Mouse (Mus musculus) limb, embryonic 15.5 days (tissue): ENCODE data around the gene Plppr5. TPM values are rescaled to one million over a fixed set of nuclear protein-coding genes. Genes with fewer than 3 reads are reported as not detected.

Source experiments
- ATAC-seq: fragments of 200-750 bp; cut with Nextera tagmentation; 2 replicates; pipeline ENCODE4 v1.8.0; 2017; ENCODE audit warnings: low read depth, moderate TSS enrichment; ENCODE audit not compliant: insufficient number of reproducible peaks, low FRiP score, low TSS enrichment
- H3K27ac ChIP-seq: fragments of 300-500 bp; sonication (generic); 2 replicates; pipeline ENCODE4 v1.5.1; 2015; ENCODE audit warnings: moderate library complexity, mild to moderate bottlenecking, inconsistent platforms
- H3K27me3 ChIP-seq: fragments of 300-500 bp; sonication (generic); 2 replicates; pipeline ENCODE4 v1.6.1; 2015; ENCODE audit warnings: inconsistent platforms
- H3K36me3 ChIP-seq: fragments of 300-500 bp; sonication (generic); 2 replicates; pipeline ENCODE4 v1.6.1; 2015; ENCODE audit warnings: inconsistent platforms
- H3K4me1 ChIP-seq: fragments of 300-500 bp; sonication (generic); 2 replicates; pipeline ENCODE4 v1.6.1; 2015; ENCODE audit warnings: inconsistent platforms
- H3K4me2 ChIP-seq: fragments of 300-500 bp; sonication (generic); 2 replicates; pipeline ENCODE4 v1.6.1; 2015; ENCODE audit warnings: mild to moderate bottlenecking, inconsistent platforms
- H3K4me3 ChIP-seq: fragments of 300-500 bp; sonication (generic); 2 replicates; pipeline ENCODE4 v1.5.1; 2015; ENCODE audit warnings: mild to moderate bottlenecking, inconsistent platforms
- H3K9ac ChIP-seq: fragments of 300-500 bp; sonication (generic); 2 replicates; pipeline ENCODE4 v1.6.1; 2015; ENCODE audit warnings: inconsistent platforms
- H3K9me3 ChIP-seq: fragments of 300-500 bp; sonication (generic); 2 replicates; pipeline ENCODE4 v1.6.1; 2016; ENCODE audit warnings: inconsistent platforms
- WGBS: fragments of 180-500 bp; shearing (Covaris S2); methylation state at CpG from one replicate; pipeline ENCODE4 v1.1.7; 2015; 5-methylcytosine and 5-hydroxymethylcytosine counted together
- polyA plus RNA-seq: library from polyadenylated mRNA; unstranded; fragments of >200 nt; fragmentation: Nextera tagmentation; extraction: Ambion mirVana; gene quantifications from 2 replicates; pipeline ENCODE4 v1.2.1, GENCODE M21; 2015

The Plppr5 gene
- 0.15 and 0.19 TPM in 2 replicates for polyA plus RNA-seq

DNA sequence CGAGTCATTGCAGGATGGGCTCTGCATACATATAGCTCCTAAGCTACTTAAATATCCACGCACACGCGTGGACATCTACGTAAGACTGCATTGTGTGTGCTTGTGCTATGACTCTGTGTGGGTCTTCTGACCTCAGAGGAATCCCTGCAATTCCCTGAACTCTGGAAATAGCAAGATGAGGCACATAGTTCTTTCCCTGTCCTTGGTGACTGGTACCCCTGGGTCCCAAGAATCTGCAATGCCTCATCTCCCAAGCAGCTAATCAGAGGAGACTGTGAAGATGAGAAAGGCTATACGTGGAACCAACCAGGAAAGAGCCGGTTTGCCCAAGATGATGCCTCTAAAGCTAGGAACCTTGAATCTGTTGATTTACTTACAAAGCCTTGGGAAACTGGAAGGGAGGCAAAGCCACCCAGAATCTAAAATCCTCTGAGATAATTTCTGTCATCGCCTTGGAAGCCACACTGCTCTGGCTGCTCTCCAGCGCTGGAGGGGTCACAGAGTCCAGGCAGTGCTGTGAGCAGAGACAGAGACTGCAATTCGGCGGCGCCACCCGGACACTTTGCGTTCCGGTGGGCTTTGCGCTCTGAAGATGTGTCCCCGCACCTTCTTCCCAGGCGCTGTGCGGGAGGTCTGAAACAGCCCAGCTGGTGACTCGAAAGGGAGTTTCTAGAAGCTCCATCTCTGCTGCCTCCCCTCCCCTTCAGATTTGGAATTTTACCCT lies at the start of gene Plppr5:
Gene Plppr5, plus strand, starts transcription at position 308 of the 724 bp plus-strand sequence.
- 24% methylated on average over 20 of the region's 20 CpGs for WGBS
- Histone ChIP-seq H3K4me1 (peaks cover 10% of the 10 kb centered on the region; the same call in 1 of the 2 replicates), H3K27me3 (peaks cover 34% of the 10 kb centered on the region), H3K36me3 (no peaks in the 10 kb centered on the region), H3K27ac (no peak within 1 kb of the TSS), H3K9me3 (no peaks in the 10 kb centered on the region), H3K4me2 (peak within 1 kb of the TSS; percentile 95), H3K4me3 (peak within 1 kb of the TSS; percentile 52), H3K9ac (peak within 1 kb of the TSS; percentile 18; the same call in 1 of the 2 replicates)
- no peak for ATAC-seq

DNA sequence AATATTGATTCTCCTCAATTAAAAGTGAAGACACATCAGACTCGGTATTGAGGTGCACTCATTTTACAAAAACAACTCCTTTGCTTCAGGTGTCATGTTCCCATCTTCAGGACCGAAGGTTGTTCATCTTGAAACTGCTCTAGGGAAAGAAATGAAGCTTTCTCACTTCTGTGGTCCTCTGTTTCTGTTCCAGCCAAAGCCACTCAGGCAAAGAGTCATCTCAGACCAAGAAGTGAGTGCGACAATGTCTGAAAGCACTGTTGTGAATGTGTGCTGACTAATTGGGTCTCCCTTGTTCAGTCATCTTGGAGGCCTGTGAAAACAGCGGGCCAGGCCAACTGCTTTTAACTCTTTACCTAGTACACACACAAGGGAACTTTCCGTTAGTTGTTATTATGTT lies 24.7 kb upstream of the Plppr5 start:
- no peak overlapping the region for H3K27ac ChIP-seq
- no peak overlapping the region for H3K4me3 ChIP-seq
- no peaks in the 10 kb centered on the region for H3K36me3 ChIP-seq
- H3K4me1 ChIP-seq, result no peaks in the 10 kb centered on the region
- H3K9ac ChIP-seq, result no peak overlapping the region
- H3K4me2 ChIP-seq, result no peak overlapping the region
- H3K9me3 ChIP-seq, result no peaks in the 10 kb centered on the region
- no peaks in the 10 kb centered on the region for H3K27me3 ChIP-seq
- 82% methylated on average over 5 of the region's 5 CpGs for WGBS
- no peak for ATAC-seq

DNA sequence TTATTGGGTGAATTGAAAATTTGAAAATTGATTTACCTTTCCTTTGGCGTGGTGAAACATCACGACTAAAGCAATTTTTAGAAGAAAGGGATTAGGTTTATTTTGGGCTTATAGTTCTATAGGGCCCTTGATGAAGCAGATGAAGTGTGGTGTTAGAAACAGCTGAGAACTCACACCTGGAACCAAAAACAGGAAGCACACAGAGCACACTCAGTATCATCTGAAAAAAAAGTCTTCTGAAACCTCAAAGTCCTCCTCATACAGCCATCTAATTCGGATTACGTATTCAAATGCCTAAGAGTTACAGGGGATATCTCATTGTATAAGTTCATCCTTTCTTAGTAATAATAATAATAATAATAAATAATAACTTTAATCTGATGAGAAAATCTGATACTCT lies 24.1 kb upstream of the Plppr5 start:
- no peaks in the 10 kb centered on the region for H3K36me3 ChIP-seq
- no peak overlapping the region for H3K4me3 ChIP-seq
- no peaks in the 10 kb centered on the region for H3K4me1 ChIP-seq
- no peak overlapping the region for H3K4me2 ChIP-seq
- H3K9ac ChIP-seq, result no peak overlapping the region
- H3K27me3 ChIP-seq, result no peaks in the 10 kb centered on the region
- H3K9me3 ChIP-seq, result no peaks in the 10 kb centered on the region
- H3K27ac ChIP-seq, result no peak overlapping the region
- 90% methylated on average over 4 of the region's 4 CpGs for WGBS
- no peak for ATAC-seq

DNA sequence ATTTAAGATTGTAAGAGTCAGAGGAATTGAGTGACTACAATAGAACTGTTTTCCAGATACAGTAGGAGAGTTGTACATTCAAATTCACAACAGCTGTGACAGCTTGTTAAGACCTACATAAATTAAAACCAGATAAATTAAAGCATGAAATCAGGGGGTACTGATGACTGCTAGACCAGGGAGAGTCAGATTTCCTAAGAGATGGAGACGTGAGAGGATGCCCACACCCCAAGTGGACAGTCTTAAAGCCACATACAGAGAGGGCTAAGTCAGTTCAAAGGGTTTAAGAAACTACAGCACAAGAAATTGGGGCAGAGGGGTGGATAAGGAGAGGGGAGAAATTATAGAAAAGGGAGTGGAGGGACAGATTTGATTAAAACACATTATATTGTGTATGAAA lies 17.7 kb upstream of the Plppr5 start:
- Histone ChIP-seq H3K4me2 (no peak overlapping the region), H3K9ac (no peak overlapping the region), H3K9me3 (no peaks in the 10 kb centered on the region), H3K4me1 (no peaks in the 10 kb centered on the region), H3K27ac (no peak overlapping the region), H3K36me3 (no peaks in the 10 kb centered on the region), H3K27me3 (no peaks in the 10 kb centered on the region), H3K4me3 (no peak overlapping the region)
- WGBS, result 11% methylated on average over 1 of the region's 1 CpGs
- no peak for ATAC-seq

DNA sequence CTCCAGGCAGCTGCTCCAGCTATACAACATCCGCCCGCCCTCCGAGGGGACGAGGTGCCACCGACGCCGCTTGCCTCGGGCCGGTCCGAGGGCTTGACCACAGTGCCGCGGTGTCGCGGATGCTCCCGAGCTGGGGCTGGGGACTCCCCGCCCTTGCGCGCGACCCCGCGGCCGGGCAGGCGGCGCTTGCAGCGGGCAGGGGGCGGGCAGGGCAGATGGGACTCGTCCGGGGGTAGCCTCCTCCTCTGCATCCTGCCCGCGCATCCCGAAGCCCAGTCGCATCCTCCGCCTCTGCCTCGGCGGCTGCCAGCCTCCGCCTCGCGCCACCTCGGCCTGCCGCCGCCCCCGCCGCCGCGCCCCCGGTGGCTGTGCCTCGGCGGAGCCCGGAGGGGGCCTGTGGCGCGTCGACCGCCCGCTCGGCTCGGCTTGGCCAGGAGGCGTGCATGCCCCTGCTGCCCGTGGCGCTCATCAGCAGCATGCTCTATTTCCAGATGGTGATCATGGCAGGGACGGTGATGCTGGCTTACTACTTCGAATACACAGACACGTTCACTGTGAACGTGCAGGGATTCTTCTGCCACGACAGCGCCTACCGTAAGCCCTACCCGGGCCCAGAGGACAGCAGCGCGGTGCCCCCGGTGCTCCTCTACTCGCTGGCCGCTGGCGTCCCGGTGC lies 754 bp downstream of the Plppr5 start:
- no peaks in the 10 kb centered on the region for H3K36me3 ChIP-seq
- H3K9ac ChIP-seq, result peak overlapping the region; percentile 18; the same call in 1 of the 2 replicates
- H3K27ac ChIP-seq, result no peak overlapping the region
- H3K27me3 ChIP-seq, result peaks cover 34% of the 10 kb centered on the region
- ATAC-seq, result peak; percentile 56
- peak overlapping the region; percentile 52 for H3K4me3 ChIP-seq
- H3K9me3 ChIP-seq, result no peaks in the 10 kb centered on the region
- H3K4me2 ChIP-seq, result peak overlapping the region; percentile 95
- WGBS, result under 1% methylated on average over 74 of the region's 74 CpGs
- H3K4me1 ChIP-seq, result peaks cover 10% of the 10 kb centered on the region; the same call in 1 of the 2 replicates

DNA sequence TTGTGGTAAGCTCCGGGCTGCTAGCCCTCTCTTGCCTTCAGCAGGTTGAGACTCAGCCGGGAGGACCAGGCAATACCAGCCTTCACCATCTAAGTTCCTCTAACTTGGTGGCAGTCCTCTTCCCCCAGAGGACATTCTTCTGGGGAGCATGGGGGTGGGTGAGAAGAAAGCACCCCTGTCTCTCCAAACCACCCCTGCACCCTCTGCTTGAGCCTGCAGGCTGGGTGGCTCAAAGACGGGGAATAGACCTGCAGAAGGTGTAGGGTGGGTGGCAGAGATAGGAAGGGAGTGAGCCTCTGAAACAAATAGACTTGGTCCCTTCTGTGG lies 1.3 kb downstream of the Plppr5 start:
- Histone ChIP-seq H3K4me2 (peak overlapping the region; percentile 95), H3K27ac (no peak overlapping the region), H3K27me3 (peaks cover 34% of the 10 kb centered on the region), H3K9ac (no peak overlapping the region), H3K4me3 (peak overlapping the region; percentile 52), H3K4me1 (peaks cover 10% of the 10 kb centered on the region; the same call in 1 of the 2 replicates), H3K36me3 (no peaks in the 10 kb centered on the region), H3K9me3 (no peaks in the 10 kb centered on the region)
- peak; percentile 46; the same call in 1 of the 2 replicates for ATAC-seq
- 18% methylated on average over 3 of the region's 3 CpGs for WGBS

DNA sequence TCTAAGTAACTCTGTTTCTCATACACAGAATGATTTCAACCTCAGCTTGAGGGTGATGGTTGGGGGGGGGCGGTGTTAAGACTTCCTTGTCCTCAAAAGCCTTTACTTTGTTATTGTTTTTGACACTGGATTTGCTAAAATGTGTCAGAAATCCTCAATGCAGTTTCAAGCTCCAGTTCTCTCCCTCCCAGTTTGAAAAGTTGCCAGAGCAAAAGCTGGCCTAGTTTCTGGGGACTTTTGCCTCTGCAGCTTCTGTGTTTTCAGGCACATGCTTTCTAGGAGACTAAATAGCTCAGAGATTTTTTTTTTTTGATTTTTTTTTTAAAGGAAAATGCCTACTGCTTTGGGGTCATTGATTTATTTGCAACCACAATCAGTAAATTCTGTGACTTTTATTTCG lies 2.7 kb downstream of the Plppr5 start:
- Histone ChIP-seq H3K27me3 (peaks cover 34% of the 10 kb centered on the region), H3K4me1 (peaks cover 10% of the 10 kb centered on the region; the same call in 1 of the 2 replicates), H3K4me2 (no peak overlapping the region), H3K27ac (no peak overlapping the region), H3K9ac (no peak overlapping the region), H3K4me3 (no peak overlapping the region), H3K9me3 (no peaks in the 10 kb centered on the region), H3K36me3 (no peaks in the 10 kb centered on the region)
- 93% methylated on average over 2 of the region's 2 CpGs for WGBS
- ATAC-seq, result no peak

DNA sequence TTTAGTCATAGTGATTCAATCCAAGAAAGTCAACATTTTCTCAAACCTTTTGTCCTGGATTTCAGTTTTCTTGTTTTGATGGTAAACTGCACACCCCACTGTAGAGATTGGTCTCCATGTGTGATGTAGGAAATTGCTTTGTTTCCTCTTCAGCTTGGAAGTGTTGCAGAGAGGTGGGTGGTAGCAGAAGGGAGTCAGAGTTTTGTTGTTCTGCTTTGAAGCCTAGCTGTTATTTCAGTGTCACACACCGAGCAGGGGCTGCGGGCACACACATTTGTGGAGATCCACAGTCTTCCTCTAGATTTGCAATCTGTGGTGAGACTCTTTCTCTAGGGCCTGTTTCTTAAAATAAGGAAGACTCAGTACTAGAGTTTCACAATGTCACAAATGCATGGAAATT lies 8.0 kb downstream of the Plppr5 start:
- Histone ChIP-seq H3K9ac (no peak overlapping the region), H3K27me3 (0 out of 2 replicates have a peak, but pooled peaks cover 4% of the 10 kb centered on the region), H3K4me2 (no peak overlapping the region), H3K4me3 (no peak overlapping the region), H3K9me3 (no peaks in the 10 kb centered on the region), H3K27ac (no peak overlapping the region), H3K36me3 (no peaks in the 10 kb centered on the region), H3K4me1 (no peaks in the 10 kb centered on the region)
- no peak for ATAC-seq
- WGBS, result 83% methylated on average over 2 of the region's 2 CpGs

DNA sequence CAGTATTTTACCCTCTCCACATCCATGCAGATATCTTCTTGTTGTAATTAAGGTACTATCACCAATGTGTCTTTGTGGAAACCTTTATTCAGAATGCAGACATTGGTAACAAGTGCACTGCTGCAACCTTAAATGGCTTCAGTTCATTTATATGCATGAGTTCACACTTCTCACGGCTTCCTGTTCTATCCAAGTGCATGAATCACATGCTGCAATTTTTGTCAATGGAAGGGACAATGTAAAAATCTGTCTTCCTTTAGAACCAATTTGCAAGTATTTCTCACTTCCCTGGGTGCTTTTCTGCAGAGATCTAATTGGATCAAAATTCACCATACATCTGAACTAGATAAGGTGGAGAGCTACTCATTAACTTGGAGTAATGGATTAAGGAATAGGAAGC lies 27.8 kb downstream of the Plppr5 start:
- Histone ChIP-seq H3K4me2 (no peak overlapping the region), H3K27me3 (no peaks in the 10 kb centered on the region), H3K9ac (no peak overlapping the region), H3K27ac (no peak overlapping the region), H3K9me3 (no peaks in the 10 kb centered on the region), H3K4me1 (no peaks in the 10 kb centered on the region), H3K4me3 (no peak overlapping the region), H3K36me3 (no peaks in the 10 kb centered on the region)
- 73% methylated on average over 1 of the region's 1 CpGs for WGBS
- no peak for ATAC-seq

DNA sequence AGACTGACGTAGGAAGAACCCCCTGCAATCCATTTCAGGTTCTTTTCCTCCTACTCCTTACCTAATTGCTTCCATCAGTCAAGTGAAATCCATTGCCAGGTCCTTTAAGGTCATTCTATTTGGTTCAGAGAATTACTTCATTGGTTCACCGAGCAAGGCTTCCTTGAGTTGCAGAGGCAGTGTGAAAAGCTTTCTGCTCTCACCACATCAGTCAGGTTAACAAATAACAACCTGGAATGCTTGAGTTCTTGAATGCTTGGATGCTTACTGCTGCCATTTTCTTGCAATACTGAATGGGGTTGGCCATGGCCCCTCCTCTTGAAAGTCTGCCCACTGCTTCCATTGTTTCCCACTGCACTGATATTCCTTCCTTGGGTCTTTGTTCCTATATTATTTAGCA lies 28.8 kb downstream of the Plppr5 start:
- ATAC-seq, result no peak

DNA sequence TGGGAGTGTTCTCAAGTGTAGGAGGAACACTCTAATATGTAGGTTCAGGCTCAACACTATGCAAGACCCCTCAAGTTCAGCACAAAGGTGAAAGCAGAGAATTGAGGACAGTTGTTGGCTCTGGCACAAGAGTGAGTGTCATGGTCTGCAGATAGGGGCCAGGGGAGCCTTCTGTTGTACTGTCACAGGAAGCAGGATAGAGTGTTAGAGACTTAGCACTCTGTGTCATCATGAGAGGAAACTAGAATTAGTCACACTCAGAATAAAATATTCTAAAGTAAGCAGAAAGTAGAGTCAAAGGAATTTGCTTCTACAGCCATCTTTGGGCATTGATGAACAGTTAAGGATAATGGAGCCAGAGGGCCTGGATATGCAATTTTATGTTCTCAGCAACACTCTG lies 31.7 kb downstream of the Plppr5 start:
- H3K9me3 ChIP-seq, result no peaks in the 10 kb centered on the region
- ATAC-seq, result no peak
- no peak overlapping the region for H3K4me3 ChIP-seq
- H3K27ac ChIP-seq, result no peak overlapping the region
- H3K27me3 ChIP-seq, result no peaks in the 10 kb centered on the region
- no peak overlapping the region for H3K9ac ChIP-seq
- no peak overlapping the region for H3K4me2 ChIP-seq
- no peaks in the 10 kb centered on the region for H3K4me1 ChIP-seq
- no peaks in the 10 kb centered on the region for H3K36me3 ChIP-seq

More for the DNA sequence above, 28.8 kb downstream of the Plppr5 start:
- H3K27me3 ChIP-seq, result no peaks in the 10 kb centered on the region
- no peaks in the 10 kb centered on the region for H3K36me3 ChIP-seq
- H3K4me3 ChIP-seq, result no peak overlapping the region
- no peaks in the 10 kb centered on the region for H3K9me3 ChIP-seq
- H3K27ac ChIP-seq, result no peak overlapping the region
- H3K4me2 ChIP-seq, result no peak overlapping the region
- WGBS, result 76% methylated on average over 2 of the region's 2 CpGs
- H3K4me1 ChIP-seq, result no peaks in the 10 kb centered on the region
- H3K9ac ChIP-seq, result no peak overlapping the region

DNA sequence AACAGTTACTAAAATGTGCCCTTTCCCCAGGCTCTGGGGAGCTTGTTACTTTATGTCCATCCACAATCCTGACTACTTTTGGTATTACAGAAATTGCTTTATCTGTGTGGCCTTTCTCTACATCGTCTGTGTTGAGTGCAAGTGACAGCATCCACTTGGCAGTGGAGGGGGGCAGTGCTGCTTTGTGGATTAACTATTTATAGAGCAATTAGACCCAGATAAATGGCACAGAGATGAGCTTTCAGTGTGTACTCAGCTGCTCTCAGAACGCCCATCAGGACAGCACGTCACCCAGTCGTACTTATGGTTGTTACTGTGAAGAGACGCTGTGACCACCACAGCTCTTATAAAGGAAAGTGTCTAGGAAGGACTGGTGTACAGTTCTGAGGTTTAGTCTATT lies 36.8 kb downstream of the Plppr5 start:
- Histone ChIP-seq H3K36me3 (no peaks in the 10 kb centered on the region), H3K9me3 (no peaks in the 10 kb centered on the region), H3K4me1 (no peaks in the 10 kb centered on the region), H3K27ac (no peak overlapping the region), H3K27me3 (no peaks in the 10 kb centered on the region), H3K9ac (no peak overlapping the region), H3K4me3 (no peak overlapping the region), H3K4me2 (no peak overlapping the region)
- WGBS, result 79% methylated on average over 5 of the region's 5 CpGs
- ATAC-seq, result no peak
